Mouse (Mus musculus) CH12.LX (cell line): Measurements from ENCODE around the gene Omt2b.

Source experiments
- CTCF ChIP-seq, 2 experiments: IDR thresholded peaks in 1 of 2; conservative IDR thresholded peaks in 1 of 2; 2 replicates each; pipeline ENCODE4 v1.5.1; 2011 to 2012; ENCODE audit warnings: low read depth in 2 of 2, low read length in 2 of 2, improper control_type of control experiment in 1 of 2, inconsistent platforms in 1 of 2, mild to moderate bottlenecking in 1 of 2, moderate library complexity in 1 of 2
- ELF1 ChIP-seq: IDR thresholded peaks from 2 replicates; pipeline ENCODE4 v1.6.1; 2014; ENCODE audit warnings: low read depth, mild to moderate bottlenecking, inconsistent platforms, low read length, improper control_type of control experiment
- MAZ ChIP-seq: IDR thresholded peaks from 2 replicates; pipeline ENCODE4 v1.6.1; 2012; ENCODE audit warnings: low read depth, mild to moderate bottlenecking, inconsistent platforms, low read length, improper control_type of control experiment, moderate library complexity
- NELFE ChIP-seq: IDR thresholded peaks from 2 replicates; pipeline ENCODE4 v1.6.1; 2011; ENCODE audit warnings: low read depth, low read length, improper control_type of control experiment
- PAX5 ChIP-seq: IDR thresholded peaks from 2 replicates; pipeline ENCODE4 v1.6.1; 2012; ENCODE audit warnings: low read length, inconsistent platforms, mixed read lengths
- POLR2A ChIP-seq: IDR thresholded peaks from 2 replicates; pipeline ENCODE4 v1.6.1; 2011; ENCODE audit warnings: low read depth, mild to moderate bottlenecking, improper control_type of control experiment, low read length

- TF ChIP-seq NELFE (no peak), CTCF (conservative IDR thresholded peaks at IDR 0.05 in 1 of 2, IDR thresholded peaks at IDR 0.05 in 1 of 2; ENCODE audit: low read depth in 2 of 2, low read length in 2 of 2) (no peak), ELF1 (no peak), POLR2A (no peak), PAX5 (no peak), MAZ (no peak)
These were observed 38.6 kb downstream of the Omt2b start for GRCm38 (mm10) chr9:78365850-78366544.
